Mouse (Mus musculus) lung, embryonic 15.5 days (tissue): Measurements from ENCODE around the gene Rab43. TPM values are rescaled to one million over a fixed set of nuclear protein-coding genes. Genes with fewer than 3 reads are reported as not detected.

Experiments
- ATAC-seq: fragments of 200-750 bp; cut with Nextera tagmentation; 2 replicates; pipeline ENCODE4 v1.8.0; 2017; ENCODE audit warnings: moderate number of reproducible peaks, borderline replicate concordance; ENCODE audit not compliant: low FRiP score, low TSS enrichment; ENCODE audit errors: extremely low read depth
- H3K27ac ChIP-seq: fragments of 300-500 bp; sonication (generic); 2 replicates; pipeline ENCODE4 v1.5.1; 2015; ENCODE audit warnings: moderate library complexity, mild to moderate bottlenecking, inconsistent platforms
- H3K27me3 ChIP-seq: fragments of 300-500 bp; sonication (generic); 2 replicates; pipeline ENCODE4 v1.6.1; 2015; ENCODE audit warnings: inconsistent platforms
- H3K36me3 ChIP-seq: fragments of 300-500 bp; sonication (generic); 2 replicates; pipeline ENCODE4 v1.6.1; 2015; ENCODE audit warnings: inconsistent platforms
- H3K4me1 ChIP-seq: fragments of 300-500 bp; sonication (generic); 2 replicates; pipeline ENCODE4 v1.6.1; 2015; ENCODE audit warnings: inconsistent platforms
- H3K4me2 ChIP-seq: fragments of 300-500 bp; sonication (generic); 2 replicates; pipeline ENCODE4 v1.6.1; 2015; ENCODE audit warnings: inconsistent platforms, mild to moderate bottlenecking, moderate library complexity
- H3K4me3 ChIP-seq: fragments of 300-500 bp; sonication (generic); 2 replicates; pipeline ENCODE4 v1.5.1; 2015; ENCODE audit warnings: mild to moderate bottlenecking, inconsistent platforms
- H3K9ac ChIP-seq: fragments of 300-500 bp; sonication (generic); 2 replicates; pipeline ENCODE4 v1.6.1; 2015; ENCODE audit warnings: inconsistent platforms
- H3K9me3 ChIP-seq: fragments of 300-500 bp; sonication (generic); 2 replicates; pipeline ENCODE4 v1.6.1; 2016; ENCODE audit warnings: inconsistent platforms
- WGBS: fragments of 180-500 bp; shearing (Covaris S2); methylation state at CpG from one replicate; pipeline ENCODE4 v1.1.7; 2015; 5-methylcytosine and 5-hydroxymethylcytosine counted together
- polyA plus RNA-seq: library from polyadenylated mRNA; unstranded; fragments of >200 nt; fragmentation: Nextera tagmentation; extraction: Ambion mirVana; gene quantifications from 2 replicates; pipeline ENCODE4 v1.2.1, GENCODE M21; 2015

Rab43 gene
- polyA plus RNA-seq, 1 experiment from 2014 or later, result 12.6 TPM

DNA sequence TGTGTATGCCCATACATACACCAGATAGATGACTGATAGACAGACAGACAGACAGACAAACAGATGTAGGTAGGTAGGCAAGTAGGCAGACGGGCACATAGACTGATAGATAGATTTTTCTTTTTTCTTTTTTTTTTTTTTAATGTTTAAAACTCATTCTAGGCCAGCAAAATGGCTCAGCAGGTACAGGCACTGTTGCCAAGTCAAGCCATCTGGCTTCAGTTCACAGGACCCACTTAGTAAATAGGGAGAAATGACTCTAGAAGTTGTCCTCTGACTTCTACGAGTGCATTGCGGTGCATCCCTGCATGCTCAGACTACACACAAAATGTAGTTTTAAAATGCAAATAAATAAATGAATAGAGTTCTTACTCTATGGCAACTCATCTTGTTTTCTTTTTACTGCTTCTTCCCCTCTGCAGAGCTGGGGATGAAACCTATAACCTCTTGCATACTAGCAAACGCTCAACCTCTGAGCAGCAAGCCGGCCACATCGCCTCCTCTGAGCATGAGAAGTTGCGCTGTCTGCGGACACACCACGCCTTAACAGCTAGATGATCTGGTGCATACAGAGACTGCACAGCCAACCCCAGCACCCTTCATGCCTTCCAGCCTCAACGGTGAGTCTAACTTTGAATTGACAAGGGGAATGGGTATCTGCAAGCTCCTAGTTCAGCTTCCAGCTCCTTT, 18.0 kb downstream of the Rab43 start:
- Histone ChIP-seq H3K36me3 (0 out of 2 replicates have a peak, but pooled peaks cover 9% of the 10 kb centered on the region), H3K9me3 (no peaks in the 10 kb centered on the region), H3K27me3 (no peaks in the 10 kb centered on the region), H3K4me3 (no peak overlapping the region), H3K4me1 (peaks cover 10% of the 10 kb centered on the region), H3K27ac (no peak overlapping the region), H3K4me2 (no peak overlapping the region), H3K9ac (no peak overlapping the region)
- 91% methylated on average over 10 of the region's 10 CpGs for WGBS
- no peak for ATAC-seq

DNA sequence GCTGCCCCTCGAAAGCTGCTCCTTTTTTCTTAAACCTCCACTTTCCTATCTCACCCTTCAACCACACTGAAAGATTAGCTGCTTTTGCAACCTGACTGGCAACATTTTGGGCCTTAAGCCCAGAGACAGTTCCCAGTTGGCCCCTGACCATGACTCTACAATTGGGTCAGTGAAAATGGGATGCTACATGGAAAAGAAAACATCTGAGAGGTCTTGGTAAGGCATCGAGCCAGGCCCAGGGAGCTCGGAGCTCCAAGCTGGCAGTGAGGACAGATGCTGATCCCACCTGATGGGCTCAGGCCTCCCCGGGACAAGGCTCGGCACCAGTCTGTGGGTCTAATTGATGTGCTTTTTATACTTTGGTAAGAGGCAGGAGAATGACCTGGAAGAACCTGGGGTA, 20.1 kb downstream of the Rab43 start:
- H3K9me3 ChIP-seq, result no peaks in the 10 kb centered on the region
- no peak overlapping the region for H3K9ac ChIP-seq
- H3K4me1 ChIP-seq, result peaks cover 12% of the 10 kb centered on the region
- ATAC-seq, result no peak
- 88% methylated on average over 5 of the region's 5 CpGs for WGBS
- H3K36me3 ChIP-seq, result 0 out of 2 replicates have a peak, but pooled peaks cover 9% of the 10 kb centered on the region
- H3K27ac ChIP-seq, result no peak overlapping the region
- H3K4me2 ChIP-seq, result no peak overlapping the region
- no peaks in the 10 kb centered on the region for H3K27me3 ChIP-seq
- H3K4me3 ChIP-seq, result no peak overlapping the region

GRCm38 (mm10) chr6:87790779-87791480, 21.0 kb downstream of the Rab43 start:
- Histone ChIP-seq H3K27ac (no peak overlapping the region), H3K4me3 (no peak overlapping the region), H3K4me1 (peaks cover 12% of the 10 kb centered on the region), H3K27me3 (no peaks in the 10 kb centered on the region), H3K9ac (no peak overlapping the region), H3K9me3 (no peaks in the 10 kb centered on the region), H3K36me3 (0 out of 2 replicates have a peak, but pooled peaks cover 9% of the 10 kb centered on the region), H3K4me2 (no peak overlapping the region)
- ATAC-seq, result peak; percentile 50; the same call in 1 of the 2 replicates
- 64% methylated on average over 7 of the region's 7 CpGs for WGBS

- Histone ChIP-seq H3K27me3 (no peaks in the 10 kb centered on the region), H3K9me3 (no peaks in the 10 kb centered on the region), H3K9ac (no peak overlapping the region), H3K4me2 (no peak overlapping the region), H3K27ac (peak overlapping the region; percentile 60; the same call in 1 of the 2 replicates), H3K4me1 (peaks cover 12% of the 10 kb centered on the region), H3K36me3 (0 out of 2 replicates have a peak, but pooled peaks cover 9% of the 10 kb centered on the region), H3K4me3 (no peak overlapping the region)
- ATAC-seq, result no peak
- 83% methylated on average over 6 of the region's 6 CpGs for WGBS
Measured at GRCm38 (mm10) chr6:87789791-87790190, 22.2 kb downstream of the Rab43 start.

DNA sequence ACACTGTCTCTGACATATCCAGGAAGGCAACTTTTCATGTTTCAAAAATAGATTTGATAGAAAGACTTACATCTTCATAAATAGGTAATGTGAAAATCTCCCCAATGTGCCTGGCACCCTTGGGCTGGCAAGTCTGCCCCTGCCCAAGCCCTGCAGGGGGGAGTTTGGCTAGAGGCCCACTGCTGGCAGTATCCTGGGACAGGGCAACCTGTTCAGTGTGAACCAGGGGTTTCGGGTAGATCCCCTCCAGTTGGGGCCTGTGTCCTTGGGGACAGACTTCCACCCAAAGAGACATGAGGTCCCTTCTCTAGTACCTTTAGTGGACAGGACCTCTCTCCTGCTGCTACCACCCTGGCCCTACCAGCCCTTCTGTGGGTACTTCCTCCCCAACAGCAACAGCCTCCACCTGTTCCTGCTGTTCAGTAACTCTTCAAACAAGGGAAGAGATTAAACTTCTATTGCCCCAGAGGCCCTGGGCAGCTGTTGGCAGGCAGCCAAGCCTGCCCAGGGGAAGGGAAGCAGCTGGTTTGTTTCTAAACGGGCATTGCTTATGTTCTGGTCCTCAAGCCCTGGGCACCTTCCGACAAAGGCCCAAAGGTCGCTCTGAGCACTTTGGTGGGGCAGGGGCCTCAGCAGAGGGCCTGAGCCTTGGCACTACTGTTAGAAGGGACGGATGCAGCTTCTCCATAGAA, 22.9 kb downstream of the Rab43 start:
- ATAC-seq, result no peak
- Histone ChIP-seq H3K4me1 (peaks cover 12% of the 10 kb centered on the region), H3K27me3 (no peaks in the 10 kb centered on the region), H3K4me2 (no peak overlapping the region), H3K4me3 (no peak overlapping the region), H3K36me3 (0 out of 2 replicates have a peak, but pooled peaks cover 9% of the 10 kb centered on the region), H3K9me3 (no peaks in the 10 kb centered on the region), H3K27ac (peak overlapping the region; percentile 60), H3K9ac (no peak overlapping the region)
- WGBS, result 28% methylated on average over 5 of the region's 5 CpGs

- WGBS, result 83% methylated on average over 9 of the region's 9 CpGs
- Histone ChIP-seq H3K9me3 (no peaks in the 10 kb centered on the region), H3K27ac (no peak overlapping the region), H3K4me3 (no peak overlapping the region), H3K4me2 (no peak overlapping the region), H3K27me3 (no peaks in the 10 kb centered on the region), H3K4me1 (peaks cover 12% of the 10 kb centered on the region), H3K36me3 (0 out of 2 replicates have a peak, but pooled peaks cover 9% of the 10 kb centered on the region), H3K9ac (no peak overlapping the region)
- ATAC-seq, result no peak
Measured at GRCm38 (mm10) chr6:87788266-87788895, 23.6 kb downstream of the Rab43 start.

DNA sequence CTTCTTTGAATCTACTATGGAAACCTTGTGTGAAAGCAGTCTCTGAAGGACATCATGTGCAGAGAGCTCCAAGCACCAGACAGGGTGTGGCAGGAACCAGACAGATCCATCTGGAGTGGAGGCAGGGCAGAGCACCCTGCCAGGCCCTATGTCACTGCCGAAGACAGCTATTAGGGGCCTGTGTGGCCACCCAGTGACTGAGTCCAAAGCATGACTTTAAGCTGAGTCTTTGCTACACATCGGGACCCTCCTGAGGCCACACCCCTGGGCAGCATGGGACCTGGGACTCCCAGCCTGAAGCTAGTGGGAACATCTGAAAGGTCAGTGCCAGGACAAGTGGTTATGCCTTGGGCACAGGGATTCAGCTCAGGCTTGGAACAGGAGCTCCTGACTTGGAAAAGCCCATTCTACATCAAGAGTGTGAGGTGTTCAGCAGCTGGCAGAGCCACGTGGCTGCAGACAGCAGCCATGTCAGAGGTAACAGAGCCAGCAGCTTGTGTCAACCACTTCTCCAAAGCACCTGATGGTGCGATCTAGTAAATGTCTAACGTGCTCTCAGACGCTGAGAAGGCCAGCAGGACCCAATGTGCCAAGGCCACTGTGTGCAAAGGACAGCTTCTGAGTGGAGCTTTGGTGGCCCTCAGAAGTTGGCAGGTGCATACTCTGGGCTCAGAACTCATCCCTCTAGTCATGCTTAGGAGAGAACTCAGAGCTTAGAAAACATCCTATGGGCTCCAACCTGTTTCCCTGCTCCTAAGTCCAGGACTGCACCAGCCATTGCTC, 24.7 kb downstream of the Rab43 start:
- H3K9ac ChIP-seq, result no peak overlapping the region

DNA sequence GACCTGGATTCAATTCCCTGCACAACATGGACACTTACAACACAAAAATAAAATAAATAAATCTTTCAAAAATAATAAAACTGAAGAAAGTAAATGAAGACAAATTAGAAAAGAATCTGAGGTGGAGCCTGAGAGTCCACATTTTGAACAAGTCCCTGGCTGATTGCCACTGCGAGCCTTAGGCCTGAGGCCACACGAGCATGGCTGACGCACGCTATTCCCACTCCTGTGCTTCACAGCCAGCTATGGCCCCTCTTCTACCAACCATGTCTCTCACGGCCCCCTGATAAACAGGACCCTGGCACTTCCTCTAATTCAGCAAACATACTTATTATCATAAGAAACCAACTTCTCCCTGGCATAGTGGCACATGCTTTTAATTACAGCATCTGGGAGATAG, 25.3 kb downstream of the Rab43 start:
- Histone ChIP-seq H3K9ac (no peak overlapping the region), H3K4me1 (peaks cover 12% of the 10 kb centered on the region), H3K36me3 (no peaks in the 10 kb centered on the region), H3K27me3 (no peaks in the 10 kb centered on the region), H3K4me3 (no peak overlapping the region), H3K9me3 (no peaks in the 10 kb centered on the region), H3K4me2 (no peak overlapping the region), H3K27ac (no peak overlapping the region)
- 78% methylated on average over 5 of the region's 5 CpGs for WGBS
- ATAC-seq, result no peak

More for the DNA sequence above, 24.7 kb downstream of the Rab43 start:
- Histone ChIP-seq H3K4me1 (peaks cover 12% of the 10 kb centered on the region), H3K4me2 (no peak overlapping the region), H3K4me3 (no peak overlapping the region), H3K27me3 (no peaks in the 10 kb centered on the region), H3K27ac (no peak overlapping the region), H3K9me3 (no peaks in the 10 kb centered on the region), H3K36me3 (0 out of 2 replicates have a peak, but pooled peaks cover 5% of the 10 kb centered on the region)
- no peak for ATAC-seq
- WGBS, result 71% methylated on average over 6 of the region's 6 CpGs

DNA sequence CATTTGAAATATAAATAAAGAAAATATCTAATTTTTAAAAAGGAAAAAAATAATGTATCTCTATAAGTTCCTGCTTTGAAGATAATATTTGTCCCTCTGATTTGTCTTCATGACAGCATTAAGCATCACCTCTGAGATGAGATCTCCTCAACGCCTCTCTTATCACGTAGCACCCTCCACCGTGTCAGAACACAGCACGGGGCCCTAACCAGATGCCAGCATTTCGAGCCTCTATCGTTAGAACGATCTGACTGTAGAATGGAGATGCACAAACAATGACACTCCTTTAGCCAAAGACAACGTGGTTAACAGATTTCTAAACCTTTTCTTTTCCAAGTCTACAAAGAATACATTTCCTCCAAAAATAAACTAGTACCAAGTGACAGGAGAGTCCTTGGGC, 27.9 kb downstream of the Rab43 start:
- Histone ChIP-seq H3K4me2 (no peak overlapping the region), H3K4me3 (no peak overlapping the region), H3K4me1 (peaks cover 3% of the 10 kb centered on the region), H3K9ac (no peak overlapping the region), H3K27ac (no peak overlapping the region), H3K9me3 (no peaks in the 10 kb centered on the region), H3K27me3 (no peaks in the 10 kb centered on the region), H3K36me3 (no peaks in the 10 kb centered on the region)
- ATAC-seq, result no peak
- WGBS, result 41% methylated on average over 8 of the region's 8 CpGs

DNA sequence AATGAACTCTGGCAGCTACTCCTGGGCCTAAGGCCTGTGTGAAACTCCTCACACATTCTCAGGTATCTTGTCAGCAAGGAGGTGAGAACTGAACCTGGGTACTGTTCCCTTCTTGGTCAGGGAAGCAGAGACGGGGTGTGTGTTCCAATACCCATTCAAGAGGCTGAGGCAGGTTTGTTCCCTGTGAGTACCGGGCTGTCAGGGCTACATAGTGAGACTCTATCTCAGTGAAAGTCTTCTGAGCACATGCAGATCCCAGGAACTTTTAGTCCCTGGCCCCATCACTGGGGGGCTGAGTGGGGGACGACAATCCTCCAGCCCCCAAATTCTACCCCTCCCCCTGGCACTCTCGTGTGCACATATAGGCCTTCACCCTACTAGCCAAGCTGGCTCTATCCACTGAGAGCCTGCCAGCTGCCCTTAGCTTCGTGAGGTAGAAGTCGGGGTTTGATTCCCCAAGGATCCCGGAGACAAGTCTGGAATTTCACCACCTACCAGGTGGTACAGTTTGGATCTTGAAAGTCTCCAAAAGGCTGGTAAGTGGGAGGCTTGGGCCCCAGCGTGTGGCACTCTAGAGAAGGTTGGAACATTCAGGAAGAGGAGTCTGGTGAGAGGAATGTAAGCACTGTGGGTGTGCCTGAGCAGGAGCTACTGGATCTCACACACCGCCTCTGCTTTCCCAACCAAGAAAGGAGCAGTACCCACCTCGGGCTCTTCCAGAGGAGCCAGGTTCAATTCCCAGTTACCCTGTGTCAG, 31.2 kb downstream of the Rab43 start:
- H3K27me3 ChIP-seq, result no peaks in the 10 kb centered on the region
- no peak overlapping the region for H3K9ac ChIP-seq
- no peak overlapping the region for H3K4me2 ChIP-seq
- H3K4me3 ChIP-seq, result no peak overlapping the region
- peaks cover 10% of the 10 kb centered on the region; the same call in 1 of the 2 replicates for H3K4me1 ChIP-seq
- no peak for ATAC-seq
- H3K36me3 ChIP-seq, result no peaks in the 10 kb centered on the region
- no peak overlapping the region for H3K27ac ChIP-seq
- WGBS, result 73% methylated on average over 10 of the region's 10 CpGs
- H3K9me3 ChIP-seq, result no peaks in the 10 kb centered on the region
